Mouse (Mus musculus) bone marrow, adult 2 months (tissue): Measurements from ENCODE around the gene Lurap1.

Experiments used
- CTCF ChIP-seq: fragments of 200-500 bp; IDR thresholded peaks from 2 replicates; pipeline ENCODE4 v1.5.1; 2011; ENCODE audit warnings: low read length, control low read depth; ENCODE audit not compliant: control insufficient read depth, insufficient read depth
- POLR2A ChIP-seq: fragments of 200-500 bp; IDR thresholded peaks from 2 replicates; pipeline ENCODE4 v1.6.1; 2011; ENCODE audit warnings: low read depth, mild to moderate bottlenecking, control low read depth, low read length, borderline replicate concordance; ENCODE audit not compliant: control insufficient read depth

- TF ChIP-seq CTCF (no peak), POLR2A (no peak)
Observed at GRCm38 (mm10) chr4:116142269-116142668, 8.9 kb downstream of the Lurap1 start.
